Mouse (Mus musculus): ENCODE measurements at regions not wholly inside any gene's neighbourhood (a gene's known extent, or its start where the extent isn't known, plus 50 kb on each side); places are given as distances from the start of the nearest gene placed in this dataset.

GRCm38 (mm10) chr5:75880088-75880684 lies 98.1 kb downstream of the Kdr start:
- 59% methylated on average over 10 of the region's 10 CpGs for WGBS
- no peak for ATAC-seq
- H3K9ac ChIP-seq: no peak overlapping the region

DNA sequence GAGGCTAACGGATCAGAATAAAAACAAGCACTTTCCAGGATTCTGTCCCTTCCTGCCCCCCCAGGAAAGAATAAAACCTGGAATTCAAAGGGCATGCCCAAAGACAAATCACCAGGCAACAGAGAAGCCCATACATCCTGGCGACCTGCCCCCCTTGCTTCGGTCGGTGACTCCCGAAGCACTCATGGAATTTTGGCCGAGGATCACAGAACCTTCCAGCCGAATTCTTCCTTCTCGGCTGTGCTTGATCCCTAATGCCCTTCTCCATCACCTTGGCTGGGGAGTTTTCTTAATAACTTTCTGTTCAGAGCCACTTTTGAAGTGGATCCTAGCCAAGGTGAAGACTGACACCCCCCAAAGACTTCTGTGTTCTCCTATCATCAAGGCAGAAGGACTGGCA lies 99.9 kb downstream of the Kdr start:
- no peak for ATAC-seq
- H3K4me2 ChIP-seq (replicated peaks): no peak overlapping the region
- H3K9me3 ChIP-seq: no peaks in the 10 kb centered on the region
- no peak overlapping the region for H3K4me3 ChIP-seq (replicated peaks)
- H3K27me3 ChIP-seq (replicated peaks): no peaks in the 10 kb centered on the region
- WGBS: 63% methylated on average over 8 of the region's 8 CpGs
- H3K9ac ChIP-seq: no peak overlapping the region
- H3K27ac ChIP-seq: no peak overlapping the region
- no peaks in the 10 kb centered on the region for H3K4me1 ChIP-seq (replicated peaks)
- no peaks in the 10 kb centered on the region for H3K36me3 ChIP-seq

More at GRCm38 (mm10) chr5:75880088-75880684, 98.1 kb downstream of the Kdr start:
- Histone ChIP-seq H3K4me3 (replicated peaks) (no peak overlapping the region), H3K9me3 (no peaks in the 10 kb centered on the region), H3K27me3 (replicated peaks) (no peaks in the 10 kb centered on the region), H3K27ac (no peak overlapping the region), H3K4me1 (replicated peaks) (no peaks in the 10 kb centered on the region), H3K4me2 (replicated peaks) (no peak overlapping the region), H3K36me3 (no peaks in the 10 kb centered on the region)

- Histone ChIP-seq H3K36me3 (no peaks in the 10 kb centered on the region), H3K9me3 (no peaks in the 10 kb centered on the region), H3K4me3 (replicated peaks) (no peak overlapping the region), H3K9ac (no peak overlapping the region), H3K27ac (no peak overlapping the region), H3K4me2 (replicated peaks) (no peak overlapping the region), H3K27me3 (replicated peaks) (no peaks in the 10 kb centered on the region), H3K4me1 (replicated peaks) (no peaks in the 10 kb centered on the region)
- ATAC-seq: no peak
- 88% methylated on average over 4 of the region's 4 CpGs for WGBS
These were observed 100.7 kb downstream of the Kdr start for GRCm38 (mm10) chr5:75877609-75877971.

DNA sequence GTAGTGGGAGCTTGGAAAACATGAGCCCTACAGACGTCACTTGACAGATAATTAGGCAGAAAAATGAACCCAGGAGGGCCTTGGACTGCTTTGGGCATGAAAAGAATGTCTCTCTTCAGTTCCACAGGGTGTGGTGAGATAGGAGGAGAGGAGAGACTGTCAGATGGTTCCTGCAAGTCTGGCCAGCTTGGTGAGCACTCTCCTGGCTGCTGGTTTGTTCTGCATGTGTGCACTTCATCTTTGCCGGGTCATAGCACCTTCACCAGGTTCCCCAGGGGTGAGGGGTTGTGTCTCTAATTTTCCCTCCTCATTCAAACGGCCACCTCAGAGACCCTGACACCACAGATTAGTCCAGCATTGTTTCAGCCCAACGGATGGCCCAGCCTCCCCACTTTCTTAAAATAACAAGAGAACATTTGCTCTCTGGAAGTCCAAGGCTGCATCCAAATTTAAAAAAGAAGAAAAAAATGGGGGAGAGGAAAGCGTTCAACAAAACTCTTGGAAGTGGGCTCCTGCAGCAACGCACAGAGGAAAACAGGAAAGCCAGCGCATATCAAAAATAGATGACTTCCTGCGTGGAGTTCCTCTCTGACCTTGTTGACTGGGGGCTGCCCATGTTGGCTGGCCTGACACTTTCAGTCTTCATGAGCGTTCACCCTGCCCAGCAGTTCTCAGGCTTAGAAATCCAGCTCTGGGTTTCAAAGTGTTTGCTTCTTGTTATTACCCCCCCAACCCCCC lies 101.2 kb downstream of the Kdr start:
- H3K27me3 ChIP-seq (replicated peaks): no peaks in the 10 kb centered on the region
- H3K4me3 ChIP-seq (replicated peaks): no peak overlapping the region
- H3K9ac ChIP-seq: no peak overlapping the region
- H3K27ac ChIP-seq: no peak overlapping the region
- H3K9me3 ChIP-seq: no peaks in the 10 kb centered on the region
- no peaks in the 10 kb centered on the region for H3K36me3 ChIP-seq
- WGBS: 58% methylated on average over 9 of the region's 9 CpGs
- no peaks in the 10 kb centered on the region for H3K4me1 ChIP-seq (replicated peaks)
- H3K4me2 ChIP-seq (replicated peaks): no peak overlapping the region
- no peak for ATAC-seq

DNA sequence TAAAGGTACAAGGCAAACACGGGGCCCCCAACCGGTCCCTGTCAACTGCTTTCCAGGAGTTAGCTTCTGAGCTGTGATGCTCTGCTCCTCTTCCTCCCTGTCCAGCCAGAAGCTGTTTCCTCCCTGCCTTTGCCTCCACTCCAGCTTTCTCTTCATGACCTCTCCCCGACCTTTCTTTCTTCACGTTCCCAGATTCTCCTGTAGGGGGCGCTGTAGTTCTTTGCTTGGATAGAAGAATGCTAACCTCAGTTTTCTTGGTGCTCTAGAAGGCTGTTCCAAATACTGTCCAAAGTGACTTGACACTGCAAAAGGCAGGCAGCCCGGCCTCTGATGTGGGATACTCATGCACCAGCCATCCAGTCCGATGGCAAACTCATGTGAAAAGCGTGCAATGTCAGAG lies 107.1 kb downstream of the Kdr start:
- WGBS: 27% methylated on average over 8 of the region's 8 CpGs
- H3K4me2 ChIP-seq (replicated peaks): no peak overlapping the region
- ATAC-seq: no peak

GRCm38 (mm10) chr5:75870666-75871065 lies 107.6 kb downstream of the Kdr start:
- no peak overlapping the region for H3K9ac ChIP-seq
- no peaks in the 10 kb centered on the region for H3K36me3 ChIP-seq
- H3K27me3 ChIP-seq (replicated peaks): no peaks in the 10 kb centered on the region
- ATAC-seq: no peak
- WGBS: 69% methylated on average over 14 of the region's 14 CpGs
- H3K4me1 ChIP-seq (replicated peaks): no peaks in the 10 kb centered on the region
- no peaks in the 10 kb centered on the region for H3K9me3 ChIP-seq
- no peak overlapping the region for H3K27ac ChIP-seq
- H3K4me3 ChIP-seq (replicated peaks): no peak overlapping the region
- H3K4me2 ChIP-seq (replicated peaks): no peak overlapping the region

More for the DNA sequence above, 107.1 kb downstream of the Kdr start:
- H3K4me3 ChIP-seq (replicated peaks): no peak overlapping the region
- no peaks in the 10 kb centered on the region for H3K27me3 ChIP-seq (replicated peaks)
- H3K4me1 ChIP-seq (replicated peaks): no peaks in the 10 kb centered on the region
- no peaks in the 10 kb centered on the region for H3K9me3 ChIP-seq
- H3K36me3 ChIP-seq: no peaks in the 10 kb centered on the region
- no peak overlapping the region for H3K9ac ChIP-seq
- no peak overlapping the region for H3K27ac ChIP-seq

DNA sequence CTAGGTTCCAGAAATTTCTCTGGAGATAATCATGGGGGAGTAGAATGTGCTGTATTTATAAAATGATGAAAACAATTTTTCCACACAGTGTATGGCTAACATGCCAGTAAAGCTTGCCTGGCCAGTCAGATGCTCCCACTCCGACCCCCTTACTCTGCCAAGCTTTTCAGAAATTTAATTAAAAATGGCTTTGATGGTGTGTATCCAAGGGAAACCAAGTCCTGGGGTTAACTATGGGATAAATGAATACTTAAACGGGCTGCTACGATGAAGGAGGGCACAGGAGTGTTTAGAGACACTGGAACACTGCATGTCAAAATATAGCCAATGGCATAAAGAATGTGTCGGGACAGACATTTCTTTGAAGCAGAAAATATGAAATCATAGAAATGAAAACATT lies 108.7 kb downstream of the Kdr start:
- no peak overlapping the region for H3K27ac ChIP-seq
- no peaks in the 10 kb centered on the region for H3K27me3 ChIP-seq (replicated peaks)
- H3K9me3 ChIP-seq: no peaks in the 10 kb centered on the region
- H3K4me2 ChIP-seq (replicated peaks): no peak overlapping the region
- no peak for ATAC-seq
- H3K4me3 ChIP-seq (replicated peaks): no peak overlapping the region
- H3K36me3 ChIP-seq: no peaks in the 10 kb centered on the region
- WGBS: 79% methylated on average over 4 of the region's 4 CpGs
- no peaks in the 10 kb centered on the region for H3K4me1 ChIP-seq (replicated peaks)
- no peak overlapping the region for H3K9ac ChIP-seq

- no peak overlapping the region for H3K4me2 ChIP-seq (replicated peaks)
- H3K4me1 ChIP-seq (replicated peaks): no peaks in the 10 kb centered on the region
- no peaks in the 10 kb centered on the region for H3K36me3 ChIP-seq
- no peak overlapping the region for H3K4me3 ChIP-seq (replicated peaks)
- 92% methylated on average over 6 of the region's 6 CpGs for WGBS
- no peaks in the 10 kb centered on the region for H3K9me3 ChIP-seq
- no peak overlapping the region for H3K9ac ChIP-seq
- H3K27me3 ChIP-seq (replicated peaks): no peaks in the 10 kb centered on the region
- H3K27ac ChIP-seq: no peak overlapping the region
- no peak for ATAC-seq
These were observed 113.2 kb downstream of the Kdr start for GRCm38 (mm10) chr5:75865096-75865495.

- Histone ChIP-seq H3K4me1 (replicated peaks) (no peaks in the 10 kb centered on the region), H3K4me2 (replicated peaks) (no peak overlapping the region), H3K4me3 (replicated peaks) (no peak overlapping the region), H3K9me3 (no peaks in the 10 kb centered on the region), H3K27me3 (replicated peaks) (no peaks in the 10 kb centered on the region), H3K36me3 (no peaks in the 10 kb centered on the region), H3K27ac (no peak overlapping the region), H3K9ac (no peak overlapping the region)
- ATAC-seq: no peak
- WGBS: 66% methylated on average over 6 of the region's 6 CpGs
These were observed 114.9 kb downstream of the Kdr start for GRCm38 (mm10) chr5:75863358-75863757.

- no peak for ATAC-seq
- WGBS: 17% methylated on average over 8 of the region's 8 CpGs
These were observed 115.6 kb downstream of the Kdr start for GRCm38 (mm10) chr5:75862630-75862991.

GRCm38 (mm10) chr5:75861916-75862629 lies 116.2 kb downstream of the Kdr start:
- H3K4me3 ChIP-seq (replicated peaks): no peak overlapping the region
- H3K4me1 ChIP-seq (replicated peaks): no peaks in the 10 kb centered on the region
- no peaks in the 10 kb centered on the region for H3K36me3 ChIP-seq
- no peak overlapping the region for H3K9ac ChIP-seq
- no peaks in the 10 kb centered on the region for H3K27me3 ChIP-seq (replicated peaks)
- H3K4me2 ChIP-seq (replicated peaks): no peak overlapping the region
- WGBS: 58% methylated on average over 8 of the region's 8 CpGs
- no peak for ATAC-seq
- no peak overlapping the region for H3K27ac ChIP-seq
- H3K9me3 ChIP-seq: no peaks in the 10 kb centered on the region

More at GRCm38 (mm10) chr5:75862630-75862991, 115.6 kb downstream of the Kdr start:
- H3K4me1 ChIP-seq (replicated peaks): no peaks in the 10 kb centered on the region
- no peak overlapping the region for H3K27ac ChIP-seq
- no peak overlapping the region for H3K4me2 ChIP-seq (replicated peaks)
- no peak overlapping the region for H3K9ac ChIP-seq
- no peaks in the 10 kb centered on the region for H3K9me3 ChIP-seq
- no peak overlapping the region for H3K4me3 ChIP-seq (replicated peaks)
- H3K27me3 ChIP-seq (replicated peaks): no peaks in the 10 kb centered on the region
- no peaks in the 10 kb centered on the region for H3K36me3 ChIP-seq

DNA sequence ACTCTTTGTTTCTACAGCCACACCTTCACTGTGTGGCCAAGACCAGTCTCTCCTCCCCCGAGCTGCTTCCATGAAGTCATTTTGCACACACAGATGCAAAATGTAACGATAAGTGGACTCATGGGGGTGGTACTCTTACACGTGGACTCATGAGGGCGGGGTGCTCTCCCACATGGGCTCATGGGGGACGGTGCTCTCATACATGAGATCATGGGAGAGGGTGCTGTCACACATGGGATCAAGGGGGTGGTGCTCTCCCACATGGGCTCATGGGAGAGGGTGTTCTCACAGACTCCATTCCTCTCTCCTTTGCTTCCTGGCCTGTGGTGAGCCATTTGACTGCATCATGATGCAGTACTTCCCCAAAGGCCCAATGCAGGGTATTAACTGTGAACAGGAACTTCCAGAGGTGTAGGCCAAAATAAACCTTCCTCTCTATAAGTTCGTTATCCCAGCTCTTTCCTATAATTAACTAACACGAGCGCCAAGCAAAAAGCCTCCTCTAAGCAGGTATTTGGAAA lies 118.9 kb downstream of the Kdr start:
- Histone ChIP-seq H3K4me2 (replicated peaks) (no peak overlapping the region), H3K9me3 (no peaks in the 10 kb centered on the region), H3K27me3 (replicated peaks) (no peaks in the 10 kb centered on the region), H3K27ac (no peak overlapping the region), H3K9ac (no peak overlapping the region), H3K36me3 (no peaks in the 10 kb centered on the region), H3K4me3 (replicated peaks) (no peak overlapping the region), H3K4me1 (replicated peaks) (no peaks in the 10 kb centered on the region)
- WGBS: 84% methylated on average over 8 of the region's 8 CpGs
- ATAC-seq: no peak

Data from intestine, embryonic 15.5 days (tissue).